Mouse (Mus musculus) c-Kit-positive CD71-positive TER-119-positive erythroid progenitor cells, embryonic 14.5 days (primary cell): Measurements from ENCODE around the gene Vmn1r79.
"Not testable (repeated sequence)": the region's sequence is repeated elsewhere in the genome, so short reads cannot be mapped to it uniquely, and the experiment has no call there.

Experiments used
- DNase-seq: peaks from one replicate; pipeline ENCODE4 v3.0.0-alpha.2; 2013; ENCODE audit warnings: low spot score

The Vmn1r79 gene

DNA sequence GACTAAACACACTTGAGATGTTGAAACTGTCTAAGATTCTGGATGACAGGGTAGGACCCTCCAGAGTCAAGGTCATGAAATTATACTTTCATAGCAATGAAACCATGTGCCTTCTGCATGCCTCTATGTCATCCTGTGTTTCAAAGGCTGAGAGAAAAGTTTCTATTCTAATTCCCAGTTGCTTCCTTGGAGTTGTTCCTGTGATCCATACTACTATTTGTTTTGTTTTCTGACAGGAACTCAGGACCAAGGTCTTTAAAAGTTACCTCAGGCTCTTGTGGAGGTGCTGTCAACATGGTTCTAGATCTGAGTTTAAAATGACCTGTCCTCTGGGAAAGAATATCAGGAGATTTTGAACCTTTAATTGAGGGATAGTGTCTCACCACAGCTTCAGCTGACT, at the start of gene Vmn1r79:
Vmn1r79 (plus strand) TSS at position 301 of the 400 bp plus-strand sequence.
- not testable (repeated sequence) for DNase-seq

DNA sequence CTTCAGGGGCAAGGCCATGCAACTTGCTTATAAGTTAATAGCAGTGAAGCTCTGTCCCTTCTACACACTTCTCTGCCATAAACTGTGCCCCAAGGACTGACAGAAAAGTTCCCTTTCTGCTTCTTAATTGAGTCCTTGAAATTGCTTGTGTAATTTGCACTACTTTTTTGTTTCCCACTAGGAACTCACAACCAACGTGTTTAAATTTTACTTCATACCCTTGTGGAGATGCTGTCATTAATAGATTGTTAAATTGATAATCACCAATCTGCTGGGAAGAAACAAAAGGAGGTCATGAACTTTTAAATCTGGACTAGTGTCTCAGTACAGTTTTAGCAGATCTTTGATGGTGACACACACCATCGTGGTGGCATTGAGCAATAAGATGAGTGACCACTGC, 21.1 kb upstream of the Vmn1r79 start, which contains the start of gene Vmn1r78:
Vmn1r78 (plus strand) TSS at position 301 of the 400 bp plus-strand sequence.
- no peak for DNase-seq

- not testable (repeated sequence) for DNase-seq
These were observed 14.6 kb upstream of the Vmn1r79 start for GRCm38 (mm10) chr7:12156463-12156862.

DNA sequence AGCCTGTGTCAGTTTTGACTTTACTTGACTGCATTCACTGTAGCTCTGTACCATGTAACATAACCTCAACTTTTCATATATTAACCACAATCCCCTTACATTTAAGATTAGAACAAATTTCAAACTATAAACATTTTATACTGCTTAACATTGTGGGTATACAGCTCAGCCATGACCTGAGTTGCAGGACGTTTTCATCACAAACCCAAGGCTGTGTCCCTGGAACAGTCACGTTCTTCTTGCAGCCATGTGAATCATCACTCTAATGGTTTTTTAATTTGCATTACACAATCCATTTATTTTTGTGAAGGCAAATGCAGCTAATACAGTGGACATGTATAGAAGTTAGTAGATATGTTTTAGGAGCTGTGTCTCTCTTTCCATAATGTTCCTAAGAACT, 1.8 kb downstream of the Vmn1r79 start:
- not testable (repeated sequence) for DNase-seq

GRCm38 (mm10) chr7:12188986-12189385, 17.9 kb downstream of the Vmn1r79 start, which contains the start of gene Vmn1r80:
Gene Vmn1r80, plus strand, starts transcription at chr7:12189286.
- DNase-seq: no peak

GRCm38 (mm10) chr7:12204141-12204540, 33.1 kb downstream of the Vmn1r79 start:
- no peak for DNase-seq
